Mouse (Mus musculus) heart, adult 2 months (tissue): Measurements from ENCODE around the gene Atrnl1. TPM values are rescaled to one million over a fixed set of nuclear protein-coding genes. Genes with fewer than 3 reads are reported as not detected.

Experiments used
- DNase-seq, 2 experiments: peaks; one replicate each; pipeline ENCODE4 v3.0.0; 2021
- H3K27ac ChIP-seq: fragments of 200-600 bp; 2 replicates; pipeline ENCODE4 v1.8.1; 2022
- H3K27me3 ChIP-seq: fragments of 200-500 bp; 2 replicates; pipeline ENCODE4 v1.6.1; 2012; ENCODE audit warnings: mild to moderate bottlenecking, low read length, inconsistent platforms, mixed read lengths; ENCODE audit not compliant: control insufficient read depth, insufficient read depth
- H3K36me3 ChIP-seq: fragments of 200-500 bp; 2 replicates; pipeline ENCODE4 v1.6.1; 2012; ENCODE audit warnings: low read length, inconsistent platforms; ENCODE audit not compliant: control insufficient read depth, insufficient read depth
- H3K4me1 ChIP-seq: fragments of 200-500 bp; 2 replicates; pipeline ENCODE4 v1.6.1; 2011; ENCODE audit warnings: low read length; ENCODE audit not compliant: control insufficient read depth, insufficient read depth
- H3K4me3 ChIP-seq: fragments of 200-600 bp; 2 replicates; pipeline ENCODE4 v1.8.1; 2022
- H3K79me2 ChIP-seq: fragments of 200-500 bp; replicated peaks from 2 replicates; pipeline ENCODE4 v1.6.1; 2012; ENCODE audit warnings: mild to moderate bottlenecking, inconsistent platforms, low read length, moderate library complexity, mixed read lengths; ENCODE audit not compliant: control insufficient read depth, insufficient read depth
- H3K9ac ChIP-seq: fragments of 200-500 bp; 2 replicates; pipeline ENCODE4 v1.6.1; 2012; ENCODE audit warnings: low read depth, mild to moderate bottlenecking, control low read depth, inconsistent platforms, low read length, mixed read lengths
- CTCF ChIP-seq: fragments of 200-600 bp; IDR thresholded peaks from 2 replicates; pipeline ENCODE4 v1.8.1; 2022; ENCODE audit warnings: antibody characterized with exemption, mild to moderate bottlenecking, moderate library complexity
- EP300 ChIP-seq: fragments of 200-500 bp; IDR thresholded peaks from 2 replicates; pipeline ENCODE4 v1.6.1; 2011; ENCODE audit warnings: low read depth, low read length, control low read depth; ENCODE audit not compliant: insufficient read depth
- POLR2A ChIP-seq: fragments of 200-500 bp; IDR thresholded peaks from 2 replicates; pipeline ENCODE4 v1.6.1; 2011; ENCODE audit warnings: mild to moderate bottlenecking, low read depth, low read length, control low read depth; ENCODE audit not compliant: insufficient read depth
- WGBS: fragments of 180-500 bp; shearing (Covaris S2); methylation state at CpG from one replicate; pipeline ENCODE4 v1.1.7; 2018; 5-methylcytosine and 5-hydroxymethylcytosine counted together
- intact Hi-C: fragments of 180-260 bp; cut with DNase I; formaldehyde crosslinking; loops from one replicate; pipeline ENCODE4 v1.15.1; 2025
- polyA plus RNA-seq: library from polyadenylated mRNA; depleted of rRNA; stranded (reverse); fragments of >200 nt; gene quantifications from 2 replicates; pipeline ENCODE4 v1.2.3, GENCODE M21; 2012
- total RNA-seq, 2 experiments: library from RNA; stranded (reverse); gene quantifications; 2 replicates each; pipeline ENCODE4 v1.2.3; 2021

Gene Atrnl1
- total and polyA plus RNA-seq, 3 experiments, result 6.3 to 14.2 (median 13.4) TPM

- 97% methylated on average over 8 of the region's 8 CpGs for whole genome bisulfite sequencing
- TF ChIP-seq CTCF (no peak), POLR2A (no peak), EP300 (no peak)
- intact Hi-C loops, result no loop called here
Observed at GRCm38 (mm10) chr19:58050986-58051385, 440.2 kb downstream of the Atrnl1 start.

DNA sequence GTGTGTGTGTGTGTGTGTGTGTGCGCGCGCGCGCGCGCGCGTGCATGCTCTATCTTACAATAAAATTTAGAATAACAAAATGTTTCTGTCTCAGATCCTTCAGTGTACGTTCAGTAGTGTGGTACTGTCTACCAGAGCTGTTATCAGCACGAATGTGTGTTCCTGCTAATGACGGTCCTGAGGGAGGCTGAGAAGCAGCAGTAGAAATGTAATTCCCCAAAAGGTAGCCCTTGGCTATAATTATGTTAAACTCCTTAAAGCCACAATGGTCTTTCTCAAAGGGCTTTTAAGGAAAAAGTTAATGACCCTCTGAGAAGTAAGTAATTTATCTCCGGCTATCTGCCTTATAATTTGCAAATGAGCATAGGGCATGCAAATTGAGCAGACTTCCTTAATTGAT, 441.1 kb downstream of the Atrnl1 start:
- Histone ChIP-seq H3K4me3 (no peak overlapping the region), H3K36me3 (no peaks in the 10 kb centered on the region), H3K27ac (no peak overlapping the region), H3K4me1 (no peaks in the 10 kb centered on the region), H3K27me3 (no peaks in the 10 kb centered on the region), H3K79me2 (no peaks in the 10 kb centered on the region), H3K9ac (no peak overlapping the region)
- WGBS, result 96% methylated on average over 13 of the region's 13 CpGs
- intact Hi-C loops, result no loop called here
- TF ChIP-seq POLR2A, result no peak
- TF ChIP-seq EP300, result no peak
- TF ChIP-seq CTCF, result no peak
- DNase-seq, result no peak

More at GRCm38 (mm10) chr19:58050986-58051385, 440.2 kb downstream of the Atrnl1 start:
- H3K9ac ChIP-seq, result no peak overlapping the region
- no peaks in the 10 kb centered on the region for H3K79me2 ChIP-seq
- DNase-seq, result no peak
- no peak overlapping the region for H3K4me3 ChIP-seq
- no peaks in the 10 kb centered on the region for H3K27me3 ChIP-seq
- H3K4me1 ChIP-seq, result no peaks in the 10 kb centered on the region
- H3K27ac ChIP-seq, result no peak overlapping the region
- no peaks in the 10 kb centered on the region for H3K36me3 ChIP-seq

DNA sequence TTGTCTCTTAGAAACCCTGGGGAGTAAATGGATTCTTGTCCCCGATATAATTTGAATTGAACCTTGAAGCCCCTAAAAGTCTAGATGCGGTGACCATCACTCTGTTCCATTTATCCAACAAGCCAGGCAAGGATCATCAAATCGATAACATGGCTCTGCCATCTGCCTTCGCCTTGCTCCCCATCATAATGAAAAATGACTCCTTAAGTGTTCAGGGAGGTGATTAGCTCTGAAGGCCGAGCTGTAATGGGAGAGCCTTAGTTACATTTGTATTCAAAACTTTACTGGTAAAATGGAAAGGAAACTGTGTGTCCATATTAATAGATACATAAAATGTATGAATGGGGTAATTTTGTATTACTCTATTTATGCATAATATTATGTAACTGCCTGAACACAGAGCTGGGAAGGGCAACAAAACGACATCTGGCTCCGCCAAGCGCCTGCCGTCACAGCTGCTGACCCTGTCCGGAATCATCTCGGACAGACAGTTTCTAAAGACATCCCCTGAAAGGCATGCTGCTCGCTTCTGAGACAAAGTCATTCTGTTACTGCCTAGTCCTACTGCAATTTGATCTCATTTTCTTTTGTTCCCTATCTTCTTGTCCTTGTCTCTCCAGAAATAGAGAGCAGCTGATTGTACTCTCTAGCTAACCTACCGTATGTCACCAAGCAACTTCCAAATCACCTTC, 441.8 kb downstream of the Atrnl1 start:
- TF ChIP-seq CTCF (no peak), POLR2A (no peak), EP300 (no peak)
- Histone ChIP-seq H3K36me3 (no peaks in the 10 kb centered on the region), H3K9ac (no peak overlapping the region), H3K27me3 (no peaks in the 10 kb centered on the region), H3K4me3 (no peak overlapping the region), H3K79me2 (no peaks in the 10 kb centered on the region), H3K27ac (no peak overlapping the region), H3K4me1 (no peaks in the 10 kb centered on the region)
- 86% methylated on average over 13 of the region's 13 CpGs for WGBS
- no peak for DNase-seq
- intact Hi-C loops, result no loop called here

- 71% methylated on average over 9 of the region's 9 CpGs for WGBS
- H3K27ac ChIP-seq, result no peak overlapping the region
- peaks cover 6% of the 10 kb centered on the region for H3K4me1 ChIP-seq
- H3K27me3 ChIP-seq, result no peaks in the 10 kb centered on the region
- H3K36me3 ChIP-seq, result peaks cover 3% of the 10 kb centered on the region; the same call in 1 of the 2 replicates
- no peak for DNase-seq
- no peaks in the 10 kb centered on the region for H3K79me2 ChIP-seq
- no peak overlapping the region for H3K4me3 ChIP-seq
- TF ChIP-seq CTCF, result no peak
- no peak for TF ChIP-seq EP300
- TF ChIP-seq POLR2A, result no peak
- H3K9ac ChIP-seq, result no peak overlapping the region
- intact Hi-C loops, result loop anchor here (5.0 kb wide), 1 partner anchor 42 kb away; no protein-coding TSS in a partner anchor
Observed at GRCm38 (mm10) chr19:58059719-58060118, 448.9 kb downstream of the Atrnl1 start.

DNA sequence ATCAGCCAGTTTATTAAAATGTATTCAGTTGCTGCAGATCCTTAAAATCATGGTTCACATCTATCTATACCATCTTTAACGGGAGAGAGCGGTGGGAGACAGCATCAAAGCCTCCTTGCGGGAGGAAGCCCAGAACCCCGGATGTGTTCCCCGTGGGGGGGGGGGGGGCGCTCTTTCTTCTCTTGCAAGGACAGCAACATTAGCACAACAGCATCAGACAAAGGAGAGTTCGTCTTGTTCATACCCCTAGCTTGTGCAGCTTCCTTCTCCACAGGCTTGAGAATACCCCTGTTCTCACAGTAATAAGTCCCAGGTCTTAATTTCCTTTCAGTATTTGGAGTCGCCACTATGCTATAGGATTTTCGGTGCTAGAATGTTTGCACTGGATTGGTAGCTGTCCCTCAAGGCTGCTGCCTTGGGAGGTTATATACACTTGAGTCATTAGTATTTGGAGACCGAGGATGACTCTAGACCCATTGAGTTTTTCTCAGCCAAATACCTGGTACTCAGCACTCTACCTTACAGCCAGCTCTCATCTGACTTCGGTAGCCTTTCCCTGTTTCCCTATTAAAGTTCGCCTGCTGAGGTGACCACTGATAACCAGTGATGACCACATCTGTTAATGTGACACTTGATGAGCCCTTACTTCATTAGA, 449.5 kb downstream of the Atrnl1 start:
- TF ChIP-seq CTCF (no peak), POLR2A (no peak), EP300 (no peak)
- H3K27ac ChIP-seq, result no peak overlapping the region
- peaks cover 8% of the 10 kb centered on the region for H3K4me1 ChIP-seq
- H3K9ac ChIP-seq, result no peak overlapping the region
- intact Hi-C loops, result no loop called here
- peaks cover 3% of the 10 kb centered on the region; the same call in 1 of the 2 replicates for H3K36me3 ChIP-seq
- H3K79me2 ChIP-seq, result no peaks in the 10 kb centered on the region
- no peak overlapping the region for H3K4me3 ChIP-seq
- 51% methylated on average over 12 of the region's 12 CpGs for WGBS
- DNase-seq, result no peak
- H3K27me3 ChIP-seq, result no peaks in the 10 kb centered on the region

- no peak overlapping the region for H3K4me3 ChIP-seq
- 35% methylated on average over 15 of the region's 15 CpGs for WGBS
- no peak for DNase-seq
Observed at GRCm38 (mm10) chr19:58060854-58061358, 450.1 kb downstream of the Atrnl1 start.

More at GRCm38 (mm10) chr19:58060854-58061358, 450.1 kb downstream of the Atrnl1 start:
- peaks cover 8% of the 10 kb centered on the region for H3K4me1 ChIP-seq
- H3K36me3 ChIP-seq, result peaks cover 3% of the 10 kb centered on the region; the same call in 1 of the 2 replicates
- H3K79me2 ChIP-seq, result no peaks in the 10 kb centered on the region
- intact Hi-C loops, result no loop called here
- no peaks in the 10 kb centered on the region for H3K27me3 ChIP-seq
- H3K9ac ChIP-seq, result no peak overlapping the region
- TF ChIP-seq POLR2A (no peak), EP300 (no peak), CTCF (no peak)
- H3K27ac ChIP-seq, result no peak overlapping the region
